Mouse (Mus musculus) ovary, postnatal 14 days (tissue): ENCODE data around the gene 4933415A04Rik.
A peak's percentile ranks its signal among the peaks of the same experiment; 100 is the strongest.

Experiments used
- DNase-seq: peaks from one replicate; pipeline ENCODE4 v3.0.0; 2022; ENCODE audit warnings: low spot score

The 4933415A04Rik gene

DNA sequence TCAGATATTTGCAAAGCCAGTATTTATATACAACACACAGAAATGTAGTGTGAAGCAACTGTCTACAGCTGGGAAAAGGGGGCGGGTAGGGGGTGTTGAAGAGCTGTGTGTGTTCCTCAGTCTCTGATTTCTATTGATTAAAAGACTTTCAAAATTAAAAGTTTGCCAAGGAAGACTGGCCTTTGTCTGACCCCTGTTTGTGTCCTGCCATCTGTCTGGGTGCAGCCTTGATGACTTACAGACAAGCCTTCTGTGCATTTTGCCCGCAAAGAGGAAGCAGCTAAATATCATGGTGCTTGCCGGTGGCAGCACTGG is 11.8 kb upstream of the 4933415A04Rik start:
- DNase-seq: no peak

DNA sequence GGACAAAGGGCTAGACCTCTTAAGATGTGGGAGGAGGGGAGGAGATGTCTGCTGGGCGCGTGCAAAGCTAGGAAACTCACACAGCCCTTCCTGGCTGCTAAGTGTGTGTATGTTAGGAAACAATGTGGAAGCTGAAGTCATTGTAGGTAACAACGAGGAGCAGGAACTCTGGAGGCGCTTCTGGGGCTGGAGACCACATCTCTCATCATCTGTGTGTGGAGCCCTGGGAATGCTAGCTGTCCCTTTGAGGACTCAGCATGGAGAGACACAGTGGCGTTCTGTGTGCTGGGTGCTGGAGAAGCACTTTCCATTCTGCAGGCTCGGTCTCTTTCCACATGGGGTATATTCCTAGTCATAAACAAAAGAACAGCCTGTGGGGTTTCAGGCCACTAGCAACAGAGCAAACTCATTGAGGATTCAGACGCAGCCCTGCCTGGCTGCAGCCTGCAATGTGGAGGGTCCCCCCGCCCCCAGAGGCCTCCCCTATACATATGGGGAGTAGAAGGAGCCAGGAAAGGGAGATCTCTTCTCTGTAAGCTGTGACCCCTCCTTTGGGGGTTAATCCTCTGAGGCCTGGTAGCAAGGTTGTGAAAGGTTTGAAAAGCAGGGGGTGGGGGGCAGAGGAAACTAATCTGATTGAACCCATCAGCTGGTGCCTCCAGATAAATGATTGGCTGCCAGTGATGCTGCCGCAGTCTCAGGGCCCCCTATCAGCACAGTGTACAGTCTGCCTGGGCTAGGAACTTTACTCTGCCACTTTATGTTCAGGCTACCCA is 11.3 kb upstream of the 4933415A04Rik start:
- DNase-seq: no peak

DNA sequence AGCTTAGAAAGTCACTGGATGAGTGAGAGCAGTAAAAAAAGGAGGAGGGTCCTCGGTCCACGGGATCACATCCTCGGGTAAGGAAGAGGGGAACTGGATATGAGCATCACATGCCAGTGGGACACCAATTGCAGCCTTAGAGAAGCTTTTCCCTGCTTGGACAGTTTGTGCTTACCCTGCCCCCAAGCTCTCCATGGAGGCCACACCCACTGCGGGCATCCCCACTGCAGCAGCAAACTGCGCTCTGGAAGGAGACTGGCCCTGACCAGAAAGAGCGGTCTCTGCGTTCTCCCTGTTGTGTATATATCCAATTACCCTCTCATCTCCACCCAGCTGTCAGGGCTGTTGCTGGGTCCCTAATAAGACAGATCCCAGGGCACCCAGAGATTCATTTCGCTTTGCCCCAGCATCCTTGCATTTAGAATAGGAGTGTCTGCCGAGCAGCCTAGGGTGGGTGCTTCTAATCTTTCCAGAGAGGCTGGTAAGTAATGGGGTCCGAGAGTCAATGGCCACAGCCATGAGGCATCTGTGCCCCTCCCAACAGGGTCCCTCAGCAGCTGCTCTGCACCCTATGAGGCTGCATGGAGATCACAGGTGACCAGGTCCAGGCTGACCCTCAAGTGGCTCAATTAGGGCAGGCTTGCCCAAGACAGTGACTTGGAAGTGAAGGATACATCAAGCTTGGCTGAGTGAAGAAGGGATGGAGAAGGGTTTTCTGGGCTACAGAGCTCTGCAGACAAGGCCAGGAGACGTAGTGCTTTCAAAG is 8.9 kb upstream of the 4933415A04Rik start:
- DNase-seq: no peak

DNA sequence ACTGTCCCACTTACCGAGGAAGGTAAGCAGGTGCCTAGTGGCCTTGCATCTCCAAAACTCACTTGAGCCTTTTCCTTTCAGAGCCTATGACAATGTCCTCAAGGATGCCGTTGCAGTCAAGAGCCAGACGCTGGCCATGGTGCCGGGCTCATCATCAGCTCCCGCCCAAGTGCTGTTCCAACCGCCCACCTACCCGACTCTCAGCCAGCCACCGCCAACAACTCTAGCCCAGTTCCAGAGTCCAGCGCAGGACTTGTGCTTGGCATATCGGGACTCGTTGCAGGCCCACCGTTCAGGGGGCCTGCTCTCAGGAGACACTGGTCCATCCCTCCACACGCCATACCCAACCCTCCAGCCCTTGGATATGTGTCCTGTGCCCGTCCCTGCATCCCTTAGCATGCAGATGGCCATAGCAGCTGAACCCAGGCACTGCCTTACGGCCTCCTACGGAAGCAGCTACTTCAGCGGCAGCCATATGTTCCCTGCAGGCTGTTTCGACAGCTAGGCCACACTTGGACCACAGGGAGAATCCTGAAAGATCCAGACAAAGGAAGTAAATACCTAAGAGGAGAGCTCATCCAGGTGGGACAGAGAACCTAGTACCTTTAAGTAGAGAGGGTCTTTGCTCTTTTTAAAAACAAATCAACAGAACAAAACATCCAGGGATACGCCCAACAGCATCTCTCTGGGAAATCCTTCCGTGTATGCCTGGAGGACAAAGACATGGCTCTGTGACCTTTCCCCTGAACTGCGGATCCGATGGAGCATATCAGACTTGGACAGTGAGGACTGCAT is 1.4 kb upstream of the 4933415A04Rik start:
- DNase-seq: no peak

DNA sequence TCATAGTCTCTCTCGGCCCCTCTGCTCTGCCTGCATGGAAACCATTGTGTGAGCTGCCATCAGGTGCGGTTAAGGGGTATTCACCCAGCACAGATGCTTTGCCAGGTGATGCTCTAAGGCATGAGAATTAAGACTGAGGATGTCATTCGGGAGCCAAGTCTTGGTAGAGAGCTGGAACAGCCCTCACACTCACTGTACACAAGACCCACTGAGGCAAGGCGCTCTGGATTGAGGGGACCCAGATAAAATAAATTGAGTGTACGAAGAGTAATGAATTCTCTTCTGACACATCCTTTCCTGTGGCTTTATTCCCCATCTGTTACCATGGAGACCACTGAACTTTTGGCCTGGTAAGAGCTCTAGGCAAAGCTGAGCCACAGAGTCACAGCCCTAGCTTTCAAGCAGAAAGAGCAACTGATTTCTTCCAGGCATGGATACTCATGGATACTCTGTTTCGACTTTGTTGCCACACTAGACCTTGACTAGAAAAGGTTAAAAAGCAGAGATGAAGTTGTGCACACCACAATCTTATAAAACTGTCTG is 2.8 kb downstream of the 4933415A04Rik start:
- DNase-seq: no peak

DNA sequence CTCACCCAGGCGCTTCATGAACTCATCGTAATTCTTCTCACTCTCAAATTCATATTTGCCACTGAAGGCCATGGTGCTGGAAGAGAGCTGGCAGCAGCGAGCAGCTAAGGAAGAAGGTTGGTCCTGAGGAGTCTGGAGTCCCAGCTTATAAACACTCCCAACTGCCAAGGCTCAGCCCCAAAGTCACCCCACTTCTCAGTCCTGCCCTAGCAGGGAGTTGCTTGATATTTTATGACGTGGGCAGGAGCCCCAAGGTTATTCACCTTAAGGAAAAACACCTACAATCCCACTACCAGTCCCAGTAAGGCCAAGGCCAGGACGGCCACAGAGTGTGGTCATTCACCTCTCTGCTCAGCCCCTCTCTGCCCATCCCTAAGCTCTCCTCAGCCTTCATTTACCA is 14.6 kb downstream of the 4933415A04Rik start, which contains the start of gene Fabp6:
TSS of gene Fabp6 (minus strand) at position 101 of the 400 bp plus-strand sequence.
- DNase-seq: no peak

DNA sequence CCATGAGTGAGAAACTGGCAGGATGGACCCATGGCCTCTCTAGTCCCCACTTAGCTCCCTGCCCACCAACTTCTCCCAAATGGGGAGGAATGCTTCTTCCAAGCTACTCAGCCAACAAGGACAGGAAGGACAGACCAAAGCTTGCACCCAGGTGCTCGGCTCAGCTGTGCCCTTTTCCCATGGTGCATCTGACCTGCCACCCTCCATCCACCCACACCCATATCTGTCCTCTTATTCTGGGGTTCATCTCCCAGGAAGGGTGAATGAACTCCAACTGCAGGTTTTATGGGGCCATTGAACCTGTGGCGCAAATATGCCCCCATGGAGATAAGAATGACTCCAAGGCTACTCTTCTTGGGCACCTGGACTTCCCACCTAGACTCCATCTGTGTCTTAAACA is 17.4 kb downstream of the 4933415A04Rik start:
- no peak for DNase-seq

DNA sequence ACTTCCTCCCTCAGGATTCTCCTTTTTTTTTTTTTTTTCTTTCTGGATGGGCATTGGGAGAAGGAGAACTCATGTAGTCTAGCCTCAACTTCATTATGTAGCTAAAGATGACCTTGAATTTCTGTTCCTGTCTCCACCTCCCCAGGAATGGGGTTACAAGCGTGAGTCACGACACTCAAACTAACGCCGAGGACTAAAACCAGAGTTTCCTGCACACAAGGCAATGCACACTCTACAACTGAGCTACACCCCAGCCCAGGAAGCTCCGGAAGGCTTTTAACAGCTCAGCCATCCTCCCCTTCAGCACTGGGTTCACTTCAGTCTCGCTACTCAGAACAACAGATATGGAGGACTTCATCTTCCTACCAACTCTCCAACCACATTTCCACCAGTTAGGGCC is 18.1 kb downstream of the 4933415A04Rik start:
- DNase-seq: no peak

DNA sequence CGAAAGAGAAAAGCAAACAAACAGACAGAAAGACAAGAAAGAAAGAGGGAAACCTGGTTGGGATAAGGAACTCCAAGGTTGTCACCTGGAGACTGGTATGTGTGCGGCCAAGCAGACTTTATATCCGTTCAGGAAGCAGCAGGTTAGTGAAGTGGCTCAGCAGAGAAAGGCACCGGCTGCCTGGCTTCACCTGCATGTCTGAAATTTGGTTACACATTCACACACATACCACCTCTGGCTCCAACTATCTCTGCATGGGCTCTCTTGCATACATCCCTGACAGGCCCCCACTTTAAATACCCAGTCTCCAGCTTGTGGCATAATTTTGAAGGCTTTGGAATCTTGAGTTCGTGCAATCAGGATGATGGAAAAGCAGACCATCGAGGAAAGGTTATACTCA is 19.0 kb downstream of the 4933415A04Rik start:
- DNase-seq: no peak

DNA sequence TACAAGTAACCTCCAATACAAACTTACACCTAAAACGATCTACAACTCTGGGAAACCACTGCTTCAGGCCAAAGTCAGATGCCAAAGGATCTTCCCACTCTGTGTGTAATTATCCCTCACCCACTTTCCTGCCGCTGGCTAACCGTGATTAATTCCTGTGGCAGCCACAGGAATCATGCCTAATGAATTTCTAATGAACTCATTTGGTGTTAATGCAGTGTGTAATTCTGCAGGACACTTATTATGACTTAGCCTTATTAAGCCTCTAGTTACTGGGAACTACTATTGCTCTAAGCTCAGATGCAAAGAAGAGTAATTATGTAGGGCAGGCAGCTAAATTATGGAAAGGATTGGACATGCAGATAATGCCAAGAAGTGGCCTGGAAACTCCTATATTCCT is 21.6 kb downstream of the 4933415A04Rik start:
- DNase-seq: no peak

DNA sequence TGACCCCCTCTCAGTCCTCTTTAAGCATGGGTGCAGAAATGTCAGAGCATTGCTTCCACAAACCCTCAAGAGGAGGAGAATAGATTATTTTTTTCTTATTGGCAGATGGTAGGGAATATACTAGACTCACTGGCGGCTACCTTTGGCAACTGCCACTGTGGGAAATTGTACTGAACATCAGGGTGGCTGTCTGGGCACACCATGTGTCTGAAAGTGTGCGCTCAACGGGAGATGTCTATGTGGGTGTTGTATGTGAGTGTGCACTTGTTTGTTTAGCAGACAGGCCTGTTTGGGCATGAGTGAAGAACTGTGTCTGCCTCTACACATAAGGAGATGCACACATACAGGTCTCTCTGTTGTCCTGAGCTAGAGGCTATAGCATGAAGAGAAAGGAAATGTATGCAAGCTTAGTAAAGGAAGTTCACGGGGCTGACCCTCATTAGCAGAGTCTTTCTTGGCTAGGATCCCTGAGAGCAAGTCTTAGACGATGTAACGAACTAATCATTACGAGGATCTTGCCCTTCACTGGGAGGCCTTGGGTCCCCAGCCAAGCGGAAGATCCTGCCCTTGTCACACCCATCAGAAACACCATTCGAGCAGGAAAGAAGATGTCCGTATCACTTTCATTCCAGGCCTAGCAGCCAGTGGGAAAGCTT is 23.3 kb downstream of the 4933415A04Rik start:
- no peak for DNase-seq

DNA sequence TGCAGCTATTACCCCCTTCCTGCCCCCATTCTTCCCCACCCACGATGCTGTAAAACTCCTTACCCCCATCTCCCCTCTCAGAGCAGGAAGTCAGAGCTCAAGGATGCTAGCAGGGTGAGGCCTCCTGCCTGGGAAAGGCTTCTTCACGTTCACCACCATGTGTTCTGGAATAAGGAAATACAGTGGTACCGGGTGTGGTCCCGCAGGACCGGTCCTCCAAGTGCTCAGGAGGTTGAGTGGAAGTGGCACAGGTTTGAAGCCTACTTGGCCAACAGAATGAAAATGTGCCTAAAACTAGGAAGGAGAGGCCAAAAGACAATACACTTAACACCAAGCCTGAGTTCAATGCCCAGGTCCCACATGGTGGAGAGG is 23.8 kb downstream of the 4933415A04Rik start:
- no peak for DNase-seq

DNA sequence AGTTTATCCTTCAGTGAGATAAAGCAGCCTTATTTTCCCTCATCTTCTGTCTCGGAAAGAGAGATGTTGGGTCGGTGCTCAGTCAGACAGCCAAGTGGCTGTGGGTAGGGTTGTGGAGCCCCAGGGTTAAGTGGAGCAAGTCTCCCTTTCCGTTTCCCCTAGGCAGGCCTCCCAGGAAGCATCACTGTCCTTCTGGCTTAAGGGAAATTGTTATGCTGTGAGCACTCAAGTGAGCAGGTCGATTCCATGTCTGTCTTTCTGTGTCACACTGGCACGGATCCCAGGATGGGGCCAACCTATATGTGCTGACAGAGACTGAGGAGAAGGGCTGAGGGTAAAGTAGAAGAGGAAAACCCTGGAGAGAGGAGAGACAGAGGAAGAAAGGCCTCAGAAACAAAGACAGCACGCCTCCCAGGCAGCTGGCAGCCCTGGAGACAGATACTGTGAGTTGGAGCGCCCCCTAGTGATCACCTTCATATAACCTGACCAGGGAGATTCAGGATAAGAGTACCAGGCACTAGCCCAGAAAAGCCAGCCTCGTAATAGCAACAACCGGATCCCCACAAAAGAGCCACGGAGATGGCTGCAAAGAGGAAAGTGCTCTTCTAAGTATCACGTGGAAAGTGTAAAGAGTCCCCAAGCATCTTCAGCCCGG is 26.1 kb downstream of the 4933415A04Rik start:
- peak; percentile 77 for DNase-seq

DNA sequence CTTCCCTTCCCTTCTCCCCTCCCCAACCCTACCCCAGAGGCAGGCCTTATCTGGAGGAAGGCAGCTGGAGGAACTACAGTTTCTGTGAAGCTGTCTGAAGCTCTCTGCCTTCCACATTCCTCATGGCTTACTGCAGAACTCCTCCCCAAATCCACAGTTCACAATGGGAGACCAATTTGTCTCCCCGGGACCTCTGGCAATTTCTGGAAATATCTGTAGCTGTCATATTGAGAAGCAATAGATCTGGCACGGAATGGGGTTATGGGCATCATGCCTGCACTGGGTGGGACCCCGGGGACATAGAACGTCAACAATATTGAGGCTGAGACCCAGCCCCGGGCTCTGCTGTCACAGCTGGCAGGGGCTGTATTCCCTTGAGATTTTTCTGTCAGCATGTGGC is 31.1 kb downstream of the 4933415A04Rik start:
- DNase-seq: peak; percentile 12

DNA sequence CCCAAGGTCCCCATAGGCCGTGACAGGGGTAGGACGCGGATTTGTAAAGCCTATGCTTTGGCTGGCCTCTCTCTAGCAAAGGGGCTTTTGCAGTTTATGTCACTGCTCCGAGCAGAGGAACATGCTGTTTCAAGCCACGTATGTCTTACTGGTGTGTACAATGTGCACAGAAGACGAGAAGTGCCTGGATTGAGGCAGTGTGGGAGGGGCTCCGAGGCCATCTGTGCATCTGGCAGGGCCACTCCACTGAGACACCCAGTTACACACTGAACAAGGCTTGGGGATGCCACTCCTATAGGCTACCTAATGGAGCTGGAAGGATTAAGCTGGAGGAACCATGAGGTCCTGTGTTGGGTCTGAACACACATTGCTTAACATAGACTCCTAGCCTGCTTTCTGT is 31.6 kb downstream of the 4933415A04Rik start:
- no peak for DNase-seq

DNA sequence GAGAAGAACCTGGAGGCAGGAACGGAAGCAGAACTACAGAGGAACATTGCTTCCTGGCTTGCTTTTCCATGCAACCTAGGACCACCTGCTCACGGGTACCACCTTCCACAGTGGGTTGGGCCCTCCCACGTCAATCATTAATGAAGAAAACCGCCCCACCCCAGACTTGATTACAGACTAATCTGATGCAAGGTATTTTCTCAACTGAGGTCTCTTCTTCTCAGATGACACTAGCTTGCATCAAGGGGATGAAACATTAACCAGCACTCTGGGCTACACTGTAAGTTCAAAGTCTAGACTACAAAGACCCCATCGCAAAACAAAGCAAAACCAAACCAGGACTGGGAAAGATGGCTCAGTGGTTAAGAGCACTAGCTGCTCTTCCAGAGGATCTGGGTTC is 34.9 kb downstream of the 4933415A04Rik start:
- no peak for DNase-seq

DNA sequence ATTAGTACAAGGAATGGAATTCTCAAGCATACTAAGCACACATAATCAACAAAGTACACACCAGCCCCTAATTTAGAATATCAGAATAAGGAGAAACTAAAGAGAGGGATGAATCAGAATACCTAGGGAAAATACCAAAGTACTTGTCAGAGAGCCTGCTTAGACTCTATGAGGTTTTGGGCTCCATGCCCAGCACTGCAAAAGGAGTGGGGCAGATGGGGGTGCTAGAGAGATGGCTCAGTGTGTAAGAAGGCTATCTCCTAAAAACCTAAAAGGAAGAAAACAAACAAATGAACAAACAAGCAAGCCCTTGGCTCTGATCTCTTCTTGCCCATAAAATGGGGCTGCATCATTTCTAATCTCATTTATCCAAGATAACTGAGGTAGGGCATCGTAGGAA is 37.5 kb downstream of the 4933415A04Rik start:
- DNase-seq: no peak

DNA sequence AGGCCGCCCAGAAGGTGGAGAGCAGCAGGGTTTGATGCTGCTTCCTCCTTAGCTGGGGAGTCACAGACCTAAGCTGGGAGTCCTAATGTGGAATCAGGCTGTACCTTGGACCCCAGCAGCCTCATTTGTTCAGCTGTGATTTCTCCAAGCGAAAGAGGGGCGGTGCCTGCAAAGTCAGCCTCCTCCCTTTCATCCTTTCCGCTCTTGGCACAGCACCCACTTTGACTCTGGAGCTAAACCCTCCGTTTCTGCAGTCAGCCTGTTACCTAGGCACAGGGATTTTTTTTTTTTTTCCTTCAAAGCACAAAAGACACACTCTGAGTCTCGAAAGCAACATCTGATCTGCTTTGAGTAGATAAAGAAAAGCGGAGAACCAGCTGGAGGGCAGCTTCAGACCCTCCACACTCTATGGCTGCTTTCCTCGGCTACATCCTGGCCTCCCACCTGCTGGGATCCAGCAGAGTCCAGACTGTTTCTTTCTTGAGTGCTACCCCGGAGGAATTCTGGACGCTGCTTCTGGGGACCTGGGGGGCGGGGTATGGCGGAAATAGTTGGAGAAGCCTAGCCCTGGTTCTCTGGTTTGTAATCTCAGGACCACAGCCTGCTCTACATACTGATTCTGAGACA is 39.6 kb downstream of the 4933415A04Rik start:
- DNase-seq: peak; percentile 66

DNA sequence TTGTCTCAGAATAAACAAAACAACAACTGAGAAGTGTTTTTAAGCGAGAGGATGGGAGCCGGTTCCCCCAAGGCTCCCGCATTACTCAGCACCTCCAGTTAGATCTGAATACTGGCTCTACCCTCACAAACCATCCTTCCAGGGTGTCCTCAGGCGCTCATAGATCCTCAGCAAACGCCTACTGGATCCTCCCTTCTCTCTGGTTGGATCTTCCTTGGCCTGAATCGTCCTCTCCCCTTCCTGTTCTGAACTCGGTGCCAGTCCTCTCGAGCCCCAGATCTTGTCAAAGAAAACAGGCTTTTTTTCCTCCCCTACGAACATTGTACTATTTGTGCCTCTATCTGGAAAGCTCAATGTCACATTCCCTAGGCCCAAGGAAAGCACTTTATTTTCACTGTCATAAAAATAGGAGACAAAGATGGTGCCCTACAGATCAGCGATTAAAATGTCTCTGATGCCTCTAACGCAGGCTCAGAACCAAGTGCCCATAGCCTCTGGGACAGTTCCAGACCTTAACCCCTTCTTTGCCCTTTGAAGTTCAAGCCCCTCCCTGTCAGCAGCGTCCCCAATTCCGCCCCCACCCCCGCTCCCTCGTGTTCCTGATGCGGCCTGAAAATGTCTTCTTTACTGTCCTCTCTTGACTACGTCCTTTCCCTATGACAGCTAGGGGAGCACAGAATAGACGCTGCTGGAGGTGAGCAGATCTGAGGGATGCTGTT is 40.2 kb downstream of the 4933415A04Rik start:
- DNase-seq: no peak

DNA sequence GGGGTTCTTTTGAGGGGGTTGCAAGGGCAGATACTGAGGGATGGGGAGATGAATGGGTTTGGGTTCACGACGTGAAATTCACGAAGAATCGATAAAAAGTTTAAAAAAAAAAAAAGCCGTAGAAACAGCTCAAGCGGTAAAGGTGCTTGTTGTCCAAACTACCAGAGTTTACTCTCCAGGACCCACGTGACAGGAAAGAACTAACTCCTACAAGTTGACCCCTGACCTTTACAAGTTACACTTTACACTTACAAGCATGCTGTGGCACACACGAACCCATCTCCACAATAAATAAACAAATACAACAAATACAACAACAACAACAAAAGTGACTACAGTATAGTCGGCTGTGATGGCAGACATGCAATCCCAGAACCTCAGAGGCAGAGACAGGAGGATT is 44.8 kb downstream of the 4933415A04Rik start:
- no peak for DNase-seq
